Mouse (Mus musculus) fat pad, adult 2 months (tissue): Measurements from ENCODE around the gene Tssk2.
A peak's percentile ranks its signal among the peaks of the same experiment; 100 is the strongest.

Experiments used
- DNase-seq: peaks from one replicate; pipeline ENCODE4 v3.0.0-alpha.2; 2011; ENCODE audit warnings: low read depth, low spot score; ENCODE audit errors: extremely low read depth

The Tssk2 gene

DNA sequence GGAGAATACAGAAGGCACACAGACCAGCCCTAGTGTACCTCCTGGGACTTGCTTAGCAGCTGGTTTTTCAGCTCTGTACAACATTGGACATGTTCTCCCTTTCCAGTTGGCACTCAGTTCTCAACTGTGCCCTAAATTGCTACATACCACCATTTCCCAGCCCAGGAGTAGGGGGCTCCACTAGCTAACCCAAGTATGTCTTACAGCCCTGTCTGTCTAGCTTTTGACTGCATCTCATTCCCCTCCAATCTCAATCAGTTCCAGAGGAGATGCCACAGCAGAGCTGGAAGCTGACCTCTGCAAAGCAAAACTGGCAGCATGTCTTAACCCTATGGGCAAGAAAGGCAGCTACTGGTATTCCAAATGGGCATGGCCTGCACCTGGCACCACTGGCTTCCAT, 2.3 kb upstream of the Tssk2 start:
- DNase-seq: no peak

DNA sequence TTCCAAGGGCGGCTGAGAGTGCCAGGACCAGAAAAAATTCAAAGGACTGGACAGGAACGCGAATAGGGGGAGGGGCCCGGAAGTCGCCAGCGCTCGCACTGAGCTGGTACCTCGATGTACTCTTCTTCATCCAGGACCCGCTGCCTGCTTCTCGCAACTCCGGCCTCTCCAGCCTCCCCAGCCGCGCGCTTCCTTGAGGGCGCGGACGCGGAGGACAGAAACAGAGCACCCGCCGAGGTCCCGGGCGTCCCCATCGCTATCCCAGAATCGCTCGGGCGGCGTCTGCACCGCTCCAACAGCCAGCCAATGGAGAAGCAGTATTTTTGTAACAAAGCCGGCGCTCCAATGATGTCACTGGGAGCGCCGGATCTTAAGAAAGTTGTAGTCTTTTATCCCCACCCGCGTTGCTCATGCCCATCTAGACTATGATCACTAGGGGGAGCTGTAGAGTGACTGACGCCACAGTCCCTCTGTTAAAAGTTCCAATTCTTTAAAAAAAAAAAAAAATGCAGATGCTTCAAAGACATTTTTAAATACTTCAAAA, 12.7 kb downstream of the Tssk2 start, which contains the start of gene Ess2:
TSS of gene Ess2 (minus strand) at position 297 of the 544 bp plus-strand sequence.
- peak; percentile 68 for DNase-seq

DNA sequence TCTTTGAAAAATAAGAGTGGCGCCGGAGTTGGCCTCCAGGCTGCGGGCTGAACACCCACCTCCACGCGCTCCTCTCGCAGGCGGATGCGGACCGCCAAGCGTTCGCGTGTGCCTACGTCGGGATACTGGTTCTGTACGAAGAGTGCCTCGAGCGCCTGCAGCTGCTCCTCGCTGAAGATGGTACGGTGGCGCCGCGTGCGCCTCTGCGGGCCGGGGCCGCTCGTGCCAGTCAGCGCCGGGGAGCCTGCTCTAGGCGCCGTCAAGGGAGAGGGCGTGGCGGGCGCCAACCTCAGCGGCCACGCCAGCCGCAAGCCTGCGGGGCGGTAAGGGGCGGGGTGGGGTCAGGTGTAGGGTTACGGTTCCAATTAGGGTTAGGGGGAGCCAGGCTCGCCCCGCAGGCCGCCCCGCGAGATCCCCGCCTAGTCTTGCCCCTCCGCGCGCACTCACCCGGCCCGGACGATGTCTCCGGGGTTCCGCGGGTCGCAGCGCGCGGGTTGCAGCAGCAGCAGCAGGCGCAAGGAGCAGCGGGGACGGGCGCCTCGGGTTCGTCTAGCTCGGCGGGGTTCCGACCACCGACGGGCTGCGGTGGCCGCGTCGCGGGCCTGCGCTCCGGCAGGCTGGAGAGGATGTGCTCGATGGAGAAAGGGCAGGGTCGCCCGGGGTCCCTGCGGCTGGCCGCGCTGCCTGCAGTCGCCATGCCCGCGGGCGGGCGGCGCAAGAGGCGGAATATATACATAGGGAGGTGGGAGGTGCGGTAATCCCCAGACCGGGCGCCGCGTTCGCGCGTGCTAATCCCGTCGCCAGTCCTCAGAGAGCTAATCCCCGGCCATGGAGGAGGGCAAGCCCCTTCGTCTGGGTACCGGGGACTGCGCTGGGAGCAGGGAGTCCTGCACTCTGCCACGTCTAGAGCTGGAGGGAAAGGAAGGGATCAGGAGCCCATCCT, 16.1 kb downstream of the Tssk2 start, which contains the start of gene Gsc2:
TSS of gene Gsc2 (minus strand) at position 753 of the 943 bp plus-strand sequence.
- DNase-seq: no peak

DNA sequence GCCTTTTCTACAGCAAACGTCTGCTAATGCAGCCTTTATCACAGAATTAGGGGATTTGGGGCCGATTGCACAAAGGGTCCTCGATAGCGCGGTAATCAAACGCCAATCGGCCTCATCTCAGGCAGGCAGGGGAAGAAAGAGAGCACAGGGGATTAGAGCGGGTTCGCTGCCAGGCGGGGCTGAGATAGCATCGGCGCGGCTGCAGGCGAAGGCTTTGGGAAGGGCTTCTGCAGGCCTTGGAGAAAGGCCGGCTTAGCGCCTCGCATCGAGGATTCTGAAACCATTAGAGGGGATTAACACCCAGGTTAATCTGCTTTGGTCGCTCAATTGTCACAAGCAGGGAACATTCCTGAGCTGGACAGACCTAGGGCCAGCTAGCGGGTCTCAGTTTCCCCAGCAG, 22.1 kb downstream of the Tssk2 start:
- no peak for DNase-seq

DNA sequence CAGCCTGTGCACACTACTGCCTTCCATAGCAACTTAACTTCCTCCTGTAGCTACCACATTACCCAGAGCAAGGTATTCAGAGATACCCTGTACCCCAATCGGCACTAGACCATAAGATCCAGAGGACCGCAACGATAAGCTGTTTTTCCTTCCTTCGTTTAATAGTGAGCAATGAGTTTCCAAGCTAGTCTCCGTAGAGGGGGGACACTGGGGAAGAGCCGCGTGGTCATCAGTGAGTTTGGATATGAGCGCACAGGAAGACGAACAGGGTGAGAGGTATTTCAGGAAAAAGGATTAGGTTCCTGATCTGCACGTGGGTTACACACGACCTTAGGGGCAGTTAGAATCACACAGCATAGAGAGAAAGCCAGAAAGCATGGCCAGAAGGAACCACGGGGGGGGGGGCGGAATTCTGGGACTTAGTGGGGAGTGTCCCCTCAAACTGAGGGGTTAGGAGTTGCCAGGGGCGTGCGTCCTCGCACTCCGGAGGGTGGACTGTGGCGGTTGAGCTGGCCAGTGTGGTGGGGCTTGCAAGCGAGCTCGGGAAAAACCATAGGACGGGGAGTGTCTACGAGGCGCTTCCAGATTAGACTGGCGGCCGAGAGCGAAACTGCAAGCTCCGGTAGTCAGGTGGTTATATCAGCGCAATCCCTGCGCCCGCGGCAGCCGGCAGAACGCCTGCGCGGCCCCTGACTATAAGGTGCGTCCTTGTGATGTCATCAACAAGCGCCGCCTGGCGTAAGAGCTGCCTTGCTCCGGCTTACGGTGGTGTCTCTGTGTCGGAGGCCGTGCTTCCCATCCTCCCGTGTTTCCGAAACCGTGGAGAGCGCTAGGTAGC, 23.1 kb downstream of the Tssk2 start:
- peak; percentile 61 for DNase-seq

DNA sequence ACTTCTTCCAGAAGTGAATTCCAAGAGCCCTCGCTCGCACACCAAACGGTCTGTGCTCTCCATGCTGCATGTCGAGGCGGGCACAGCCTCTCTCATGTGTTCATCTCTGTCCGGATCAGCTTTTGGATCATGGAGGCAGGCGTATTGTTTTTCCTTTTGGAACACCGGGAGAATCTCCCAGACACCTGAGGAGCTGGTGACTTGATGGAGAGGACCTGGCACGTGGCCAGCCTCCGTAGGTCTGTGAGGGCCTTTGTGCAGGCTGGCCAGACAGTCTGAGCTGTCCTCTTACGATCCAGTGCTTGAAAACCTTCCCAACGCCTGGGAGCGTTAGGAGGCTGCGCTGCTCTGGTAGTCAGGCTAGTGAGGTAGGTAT, 23.7 kb downstream of the Tssk2 start:
- DNase-seq: no peak

DNA sequence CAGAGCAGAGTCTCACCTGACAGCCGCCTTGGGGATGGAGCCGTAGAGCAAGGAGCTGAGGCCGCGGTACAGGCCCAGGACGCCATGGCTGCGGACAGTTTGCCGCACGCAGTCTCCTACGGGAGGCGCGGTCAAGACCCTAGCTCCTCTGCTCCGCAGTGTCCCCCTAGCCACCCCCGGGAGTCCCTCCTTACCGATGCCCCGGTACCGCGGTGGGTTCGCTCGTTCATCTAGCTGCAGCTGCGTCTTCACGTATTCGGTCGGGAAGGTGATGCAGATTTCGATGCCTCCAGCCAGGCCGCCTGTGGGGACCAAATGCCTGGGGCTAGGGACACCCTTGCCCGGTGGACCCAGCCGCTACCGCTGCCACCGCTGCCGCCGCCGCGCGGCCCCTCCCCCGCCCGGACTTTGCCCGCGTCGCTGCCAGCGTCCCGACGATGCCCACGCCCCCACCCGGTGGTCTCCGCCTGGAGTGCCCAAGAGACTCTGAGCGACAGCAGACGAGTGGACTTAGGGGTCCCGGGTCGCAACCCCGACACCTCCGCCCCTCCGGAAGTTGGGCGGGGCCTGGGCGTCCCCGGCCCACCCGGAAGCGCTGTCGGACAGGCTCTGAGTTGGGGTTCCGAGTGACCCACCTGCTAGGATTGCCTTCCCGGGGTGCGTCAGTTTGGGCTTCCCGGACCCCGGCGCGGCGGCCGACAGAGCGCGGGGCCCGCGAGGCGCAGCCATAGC, 29.1 kb downstream of the Tssk2 start:
- DNase-seq: no peak

DNA sequence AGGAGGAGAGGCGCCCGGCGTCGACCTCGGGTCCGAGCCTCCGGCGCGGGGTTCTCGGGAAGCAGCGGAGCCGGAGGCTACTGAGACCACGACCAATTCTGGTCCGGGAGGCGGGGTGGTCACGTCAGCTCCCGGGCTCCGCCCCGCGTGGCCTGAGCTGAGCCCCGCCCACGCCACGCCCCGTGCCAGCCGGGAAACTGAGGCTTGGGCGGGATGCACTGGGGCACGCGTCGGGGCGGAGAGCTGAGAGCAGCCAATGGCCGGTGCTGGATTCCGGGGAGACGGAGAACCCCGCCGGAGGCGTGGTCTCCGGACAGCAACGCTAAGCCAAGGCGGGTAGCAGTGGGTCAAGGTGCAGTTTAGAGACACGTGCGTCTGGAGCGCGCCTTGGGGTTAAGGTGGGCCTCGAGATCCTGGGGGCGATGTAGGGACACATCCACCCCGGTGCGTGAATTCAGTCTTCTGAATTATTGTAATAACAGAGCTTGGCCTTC, 29.7 kb downstream of the Tssk2 start, which contains the start of gene Slc25a1:
TSS of gene Slc25a1 (minus strand) at position 133 of the 494 bp plus-strand sequence.
- no peak for DNase-seq

DNA sequence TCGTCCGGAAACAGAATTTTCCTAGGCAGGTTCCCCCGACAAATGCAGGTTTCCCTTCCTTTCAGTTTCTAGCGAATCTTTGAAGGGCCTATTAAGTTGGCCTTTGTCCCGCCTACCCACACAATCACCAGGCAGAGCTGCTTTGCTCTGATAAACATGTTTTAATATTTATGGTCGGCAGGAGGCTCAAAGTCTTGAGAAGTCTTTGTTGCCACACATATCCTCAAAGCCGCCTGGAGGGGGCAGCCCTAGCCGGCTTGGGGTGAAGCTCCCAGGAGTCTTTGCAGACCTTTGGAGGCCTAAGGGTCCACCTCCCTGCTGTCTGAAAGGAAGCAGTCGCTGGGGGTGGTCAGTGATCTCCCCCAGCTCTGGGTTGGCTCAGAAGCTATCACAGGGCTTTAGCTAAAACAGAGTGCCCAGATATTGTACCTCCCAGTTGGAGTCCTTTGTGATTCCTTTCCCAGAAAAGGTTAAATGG, 30.2 kb downstream of the Tssk2 start:
- no peak for DNase-seq

DNA sequence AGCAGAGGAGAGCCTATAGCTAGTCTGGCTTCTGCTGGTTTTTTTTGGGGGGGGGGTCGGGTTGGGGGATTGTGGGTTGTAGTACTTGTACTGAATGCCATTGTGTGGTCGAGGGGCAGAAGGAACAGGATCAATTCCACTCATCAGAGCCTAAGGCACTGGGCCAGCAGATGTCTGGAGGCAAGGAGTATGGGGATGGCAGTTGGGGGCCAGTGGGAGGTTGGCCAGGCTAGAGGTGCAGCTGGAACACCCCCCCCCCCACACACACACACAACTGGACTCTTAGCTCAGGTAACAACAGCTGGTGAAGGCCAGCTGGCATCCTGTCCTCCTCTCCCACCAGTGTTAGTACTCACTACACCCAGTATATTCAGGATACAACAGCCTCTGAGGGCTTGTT, 30.8 kb downstream of the Tssk2 start:
- no peak for DNase-seq

DNA sequence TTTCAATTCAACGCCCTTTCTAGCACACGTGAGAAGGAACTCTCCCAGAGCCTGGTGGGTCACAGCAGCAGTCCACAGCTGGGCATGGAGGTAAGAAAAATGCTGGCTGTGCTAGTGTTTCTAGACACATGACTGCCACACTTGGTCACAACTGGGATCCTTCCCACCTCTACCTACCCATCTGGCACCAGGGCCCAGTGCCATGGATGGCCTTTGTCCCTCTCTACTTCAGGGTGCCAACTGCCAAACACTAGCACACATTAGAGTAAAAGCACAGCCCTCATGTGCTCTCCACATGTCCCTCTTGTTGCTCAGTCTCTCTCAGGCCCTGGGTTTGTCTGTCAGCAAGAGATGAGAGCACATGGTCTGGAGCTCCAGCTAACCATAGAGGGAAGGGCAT, 31.2 kb downstream of the Tssk2 start:
- no peak for DNase-seq

DNA sequence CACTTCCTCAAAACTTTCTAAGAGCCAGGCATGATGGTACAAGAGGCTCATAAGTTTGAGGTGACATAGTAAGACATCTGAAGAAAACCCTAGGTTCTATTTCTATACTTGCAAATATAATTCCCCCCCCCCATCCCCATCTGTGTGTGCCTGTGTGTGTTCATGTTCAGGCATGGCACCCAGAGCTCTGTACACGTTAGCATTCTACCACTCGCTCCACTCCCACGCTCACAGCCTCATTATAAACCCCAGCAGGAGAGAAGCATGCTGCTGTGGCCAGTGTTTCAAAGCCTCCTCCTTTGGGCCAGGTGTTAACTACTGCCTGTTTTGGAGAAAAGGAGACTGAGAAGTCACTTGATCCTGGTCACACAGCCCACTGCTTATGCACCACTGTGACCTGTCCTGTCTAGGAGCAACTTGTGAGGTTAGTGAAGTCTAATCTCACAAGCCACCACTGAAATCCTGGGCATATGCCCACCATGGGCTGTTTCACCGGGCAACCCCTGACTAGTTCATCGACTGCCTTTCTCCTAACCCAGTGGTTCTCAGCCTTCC, 33.5 kb downstream of the Tssk2 start:
- DNase-seq: no peak

DNA sequence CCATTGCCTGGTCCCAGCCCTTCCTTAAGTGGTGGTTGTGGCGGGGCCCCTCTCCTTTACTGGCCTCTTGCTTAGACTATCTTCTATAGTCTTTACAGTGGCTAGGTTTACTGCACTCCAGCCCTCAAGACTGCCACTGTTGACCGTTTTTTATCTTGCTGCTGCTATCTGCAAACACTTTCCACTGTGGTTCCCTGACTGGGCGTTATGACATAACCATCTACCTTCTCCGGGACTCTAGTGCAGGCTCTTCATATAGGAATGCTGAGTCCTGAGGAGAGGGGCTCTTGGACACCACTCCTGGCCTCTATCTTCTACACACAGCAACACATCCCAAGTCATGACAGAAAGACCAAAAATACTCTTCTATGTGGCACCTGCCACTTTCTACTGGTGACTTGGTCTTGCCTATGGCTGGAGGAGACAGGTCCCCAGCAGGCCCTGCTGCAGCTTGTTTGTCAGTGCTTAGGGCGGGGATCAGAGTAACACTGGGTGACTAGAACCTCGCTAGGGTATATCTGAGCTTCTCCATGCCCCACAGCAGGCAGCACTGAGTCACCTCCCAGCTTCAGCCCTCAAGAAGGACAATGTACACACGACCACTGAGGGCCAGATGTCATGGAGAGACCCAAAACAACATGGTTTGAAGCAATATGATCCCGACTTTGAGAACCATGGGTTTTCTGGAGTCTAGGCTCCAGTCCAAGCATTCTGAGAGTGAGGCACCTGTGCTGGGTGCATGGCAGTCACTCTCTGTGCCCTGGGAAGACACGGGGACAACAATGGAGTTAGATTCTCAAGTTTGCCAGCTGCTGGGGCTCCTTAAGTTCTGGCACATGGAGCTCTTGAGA, 35.4 kb downstream of the Tssk2 start:
- no peak for DNase-seq

DNA sequence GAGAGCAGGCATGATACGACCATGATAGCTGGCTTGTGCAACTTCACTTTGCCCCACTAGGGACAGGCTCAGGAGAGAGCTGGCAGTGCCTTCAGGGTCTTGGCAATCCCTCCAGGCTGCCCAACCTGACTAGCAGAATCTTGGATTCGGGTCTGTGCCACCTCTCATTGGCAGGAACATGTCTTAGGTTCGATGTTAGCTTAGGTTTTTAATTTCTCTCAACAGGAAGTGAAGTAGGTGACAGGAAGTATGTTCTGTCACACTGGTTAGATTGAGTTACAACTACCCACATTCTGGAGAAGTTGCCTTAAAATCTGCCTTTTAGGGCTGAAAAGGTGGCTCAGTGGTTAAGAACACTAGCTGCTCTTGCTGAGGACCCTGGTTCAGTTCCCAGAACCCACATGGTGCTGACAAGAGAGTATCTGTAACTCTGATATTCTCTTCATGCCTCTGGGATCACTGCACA, 36.0 kb downstream of the Tssk2 start:
- peak; percentile 51 for DNase-seq

DNA sequence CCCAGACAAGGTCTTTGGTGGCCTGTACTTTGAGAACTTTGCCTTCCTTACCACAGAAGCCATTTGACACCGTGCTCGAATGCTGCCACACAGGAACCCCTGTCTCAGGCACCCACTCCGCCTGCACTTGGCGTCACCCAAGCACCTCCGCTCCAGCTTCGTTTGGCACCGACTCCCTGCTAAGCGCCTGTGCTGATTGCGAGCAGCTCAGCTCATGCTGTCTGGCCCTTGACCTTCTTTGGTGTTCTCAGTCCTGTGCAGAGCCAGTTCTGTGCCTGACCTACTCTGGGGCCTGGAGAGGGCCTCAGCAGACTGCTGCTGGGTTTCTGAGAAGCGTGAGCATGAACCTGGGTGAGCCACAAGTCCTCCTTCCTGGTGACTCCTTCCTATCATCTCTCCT, 38.3 kb downstream of the Tssk2 start:
- no peak for DNase-seq

DNA sequence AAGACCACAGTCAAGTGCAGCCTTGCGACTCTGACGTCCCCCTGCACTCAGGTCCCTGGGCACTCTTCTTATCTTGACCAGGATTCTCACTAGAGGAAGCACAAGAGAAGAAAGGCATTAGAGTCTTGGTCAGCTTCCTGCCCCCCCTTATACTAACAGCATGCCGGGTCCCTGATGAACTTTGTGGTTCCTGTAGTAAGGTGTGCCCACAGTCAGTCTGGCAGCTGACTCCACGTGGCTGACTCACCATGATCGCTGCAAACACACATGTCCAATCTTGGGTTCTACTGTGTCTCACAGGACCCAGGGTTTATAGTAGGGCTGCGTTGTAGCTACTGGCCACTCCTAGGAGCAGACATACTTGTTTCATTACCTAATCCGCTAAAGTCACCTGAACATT, 39.8 kb downstream of the Tssk2 start:
- DNase-seq: no peak

DNA sequence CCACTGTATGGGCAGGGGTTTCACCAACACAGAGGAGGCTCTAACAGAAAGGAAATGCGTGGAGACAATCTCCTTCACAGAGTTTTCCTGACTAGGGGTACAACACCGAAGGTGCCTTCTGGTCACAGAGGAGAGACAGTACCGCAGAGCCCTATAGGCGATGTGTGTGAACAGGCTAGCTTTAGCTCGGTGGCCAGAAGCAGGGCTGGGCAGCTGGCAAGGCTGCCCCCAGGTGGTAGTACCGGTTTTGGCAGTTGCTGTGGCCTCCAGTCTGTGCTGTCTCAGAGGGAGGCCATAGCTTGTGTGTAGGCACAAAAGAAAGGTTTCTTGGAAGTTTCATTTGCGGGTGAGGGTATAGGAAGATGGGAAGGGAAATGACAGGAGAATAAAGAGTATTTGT, 40.4 kb downstream of the Tssk2 start:
- DNase-seq: no peak

DNA sequence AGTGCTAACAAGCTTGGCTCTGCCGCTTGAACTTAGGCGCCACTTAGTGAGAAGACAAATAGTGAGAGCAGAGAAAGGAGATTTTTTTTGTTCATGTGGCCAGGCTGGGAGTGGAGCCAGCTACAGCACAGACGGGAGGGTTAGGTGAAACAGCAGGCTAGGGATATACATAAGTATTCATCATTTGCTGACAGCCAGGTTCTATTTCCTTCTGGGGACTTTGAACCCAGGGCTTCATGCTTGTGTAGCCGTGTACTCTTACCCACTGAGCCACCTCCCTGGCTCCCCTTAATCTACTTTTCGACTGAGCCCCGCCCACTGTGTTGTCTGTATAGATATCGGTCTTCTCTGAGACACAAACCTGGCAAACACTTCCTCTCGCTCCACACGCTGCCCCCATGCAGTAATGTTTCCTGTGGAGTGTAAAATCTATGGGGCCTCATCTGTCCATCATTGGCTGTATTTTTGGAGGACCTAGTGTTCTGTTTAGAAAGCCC, 40.9 kb downstream of the Tssk2 start:
- DNase-seq: no peak

DNA sequence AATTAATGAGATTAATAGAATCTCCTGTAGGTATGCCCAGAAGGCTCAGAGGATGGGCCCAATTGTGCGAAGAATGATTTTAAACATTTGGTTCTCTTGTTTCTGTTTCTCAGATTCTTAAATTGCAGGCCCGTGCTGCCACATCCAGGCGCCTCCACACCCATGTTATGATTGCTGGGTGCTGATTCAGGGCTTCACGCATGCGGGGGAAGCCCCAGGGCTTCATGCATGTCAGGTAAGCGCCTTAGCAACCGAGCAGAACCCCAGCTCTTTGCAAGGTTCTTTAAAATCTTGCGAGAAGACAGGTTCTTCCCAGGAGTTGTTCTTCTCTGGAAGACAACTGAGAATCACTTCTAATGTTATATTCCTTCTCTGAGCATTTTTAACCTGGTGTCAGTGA, 45.0 kb downstream of the Tssk2 start:
- no peak for DNase-seq
